Mouse (Mus musculus) T-cell, adult 2 months (primary cell): ENCODE results near the gene Mdga2.

Source experiments
- DNase-seq: peaks from one replicate; pipeline ENCODE4 v3.0.0; 2022; ENCODE audit warnings: low spot score

The Mdga2 gene

DNA sequence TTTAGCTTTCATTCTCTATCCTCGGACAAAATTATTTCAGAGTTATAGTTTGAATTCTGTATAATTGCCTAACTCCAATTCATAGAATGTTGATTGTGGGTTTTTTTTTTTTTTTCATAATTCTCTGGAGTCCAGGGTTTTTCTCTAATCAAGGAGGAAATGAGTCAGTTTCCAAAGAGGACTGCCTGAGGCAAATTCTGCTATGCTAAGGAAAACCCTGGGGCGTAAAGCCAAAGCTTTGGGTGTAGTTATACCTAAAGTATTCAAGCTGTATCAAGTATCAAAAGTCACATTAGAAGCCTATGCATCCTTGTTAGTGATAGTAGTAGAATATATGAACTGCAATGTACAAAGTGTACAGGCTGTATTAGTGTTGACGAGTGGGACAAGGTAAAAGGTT, 519.6 kb downstream of the Mdga2 start:
- no peak for DNase-seq

DNA sequence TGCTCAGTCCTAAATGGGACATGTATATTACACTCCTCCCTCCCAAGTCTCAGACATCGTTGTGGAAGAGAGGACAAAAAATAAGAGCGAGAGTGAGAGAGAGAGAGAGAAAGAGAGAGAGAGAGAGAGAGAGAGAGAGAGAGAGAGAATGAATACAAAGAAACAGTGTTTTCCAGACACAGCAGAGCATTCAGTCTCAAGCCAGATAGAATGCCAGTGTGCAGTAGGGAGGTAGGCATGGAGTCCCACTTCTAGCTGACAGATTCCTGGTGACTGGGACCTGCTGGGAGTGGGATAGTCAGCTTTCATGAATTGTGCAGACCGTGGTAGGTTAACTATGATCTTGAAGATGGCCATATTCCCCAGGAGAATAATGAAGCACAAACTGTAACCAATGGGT, 542.8 kb downstream of the Mdga2 start:
- no peak for DNase-seq

DNA sequence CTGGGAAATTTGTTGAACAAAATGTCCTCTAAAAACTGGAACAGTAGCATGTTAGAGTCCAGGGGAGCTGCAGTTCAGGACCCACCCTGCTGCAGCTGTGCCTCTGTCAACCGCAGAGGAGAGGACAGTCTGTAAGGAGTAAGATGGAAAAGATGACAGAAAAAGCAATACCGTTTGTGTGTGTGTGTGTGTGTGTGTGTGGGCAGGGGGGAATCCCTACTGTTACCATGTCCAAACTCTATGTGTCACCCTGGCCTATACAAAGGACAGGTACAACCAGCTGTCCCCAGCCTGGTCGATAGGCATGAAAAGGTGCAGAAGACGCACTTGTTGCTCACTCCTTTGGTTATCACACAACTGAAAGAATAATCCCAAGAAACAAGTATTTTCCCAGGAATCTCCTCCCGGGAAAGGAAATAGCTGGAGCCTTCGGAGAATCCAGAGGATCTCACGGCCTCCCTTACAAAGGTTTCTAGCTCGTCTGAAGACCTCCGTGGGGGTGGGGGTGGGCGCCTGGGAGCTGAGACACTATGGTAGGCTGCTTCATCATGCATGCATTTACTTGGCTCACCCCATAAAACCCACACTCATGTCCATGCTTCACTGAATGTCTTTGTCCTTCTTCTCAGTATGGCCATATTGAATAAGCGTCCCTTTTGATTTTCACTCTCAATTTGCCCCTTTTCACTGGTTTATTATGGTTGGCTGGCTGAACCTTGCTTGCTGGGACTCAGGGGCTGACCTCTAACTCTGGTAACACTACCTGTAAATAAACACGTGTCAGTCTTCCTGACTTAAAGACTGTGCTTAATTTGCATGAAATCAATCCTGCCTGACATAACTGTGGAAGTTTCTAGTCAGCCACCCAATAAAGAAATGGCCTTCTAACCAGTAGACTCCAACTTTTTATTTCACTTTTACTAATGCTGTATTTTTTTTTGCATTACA, 573.5 kb downstream of the Mdga2 start:
- no peak for DNase-seq

GRCm38 (mm10) chr12:66640408-66640807, 581.9 kb downstream of the Mdga2 start:
- DNase-seq: no peak

- no peak for DNase-seq
These were observed 602.4 kb downstream of the Mdga2 start for GRCm38 (mm10) chr12:66619944-66620343.

- no peak for DNase-seq
These were observed 630.6 kb downstream of the Mdga2 start for GRCm38 (mm10) chr12:66591617-66592230.

DNA sequence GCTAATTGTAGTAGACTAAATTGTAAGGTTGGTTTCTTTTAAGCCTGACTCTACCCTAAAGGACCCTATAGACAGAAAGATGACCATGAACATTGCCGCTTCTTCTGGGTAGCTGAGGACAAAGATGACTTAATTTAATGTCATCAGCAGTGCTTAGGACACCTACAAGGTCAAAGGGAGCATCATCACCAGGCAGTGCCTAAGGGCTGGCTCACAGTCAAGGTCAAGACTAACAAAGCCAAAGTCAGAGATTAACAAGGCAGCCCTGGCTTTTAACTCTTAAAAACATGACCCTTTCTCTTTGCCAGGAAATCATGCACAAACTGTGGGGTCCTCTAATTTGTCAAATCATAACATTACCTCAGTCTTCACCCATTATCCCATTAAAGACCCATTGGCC, 657.0 kb downstream of the Mdga2 start:
- DNase-seq: no peak

DNA sequence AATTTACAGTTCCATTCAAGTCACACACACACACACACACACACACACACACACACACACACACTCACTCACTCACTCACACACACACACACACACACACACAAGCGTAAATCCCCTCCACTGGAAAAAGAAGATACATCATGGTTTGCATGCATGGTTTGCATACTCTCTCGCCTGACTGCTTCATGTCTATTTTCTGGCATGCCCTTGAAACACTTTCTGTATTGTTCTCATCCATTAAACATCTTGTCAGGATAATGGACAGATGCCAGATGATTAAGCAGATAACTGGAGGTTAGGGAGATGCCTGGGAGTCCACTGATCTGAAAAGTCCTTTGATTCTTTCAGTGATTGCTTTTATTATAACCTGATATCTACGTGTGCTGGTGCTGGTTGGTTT, 665.5 kb downstream of the Mdga2 start:
- no peak for DNase-seq

DNA sequence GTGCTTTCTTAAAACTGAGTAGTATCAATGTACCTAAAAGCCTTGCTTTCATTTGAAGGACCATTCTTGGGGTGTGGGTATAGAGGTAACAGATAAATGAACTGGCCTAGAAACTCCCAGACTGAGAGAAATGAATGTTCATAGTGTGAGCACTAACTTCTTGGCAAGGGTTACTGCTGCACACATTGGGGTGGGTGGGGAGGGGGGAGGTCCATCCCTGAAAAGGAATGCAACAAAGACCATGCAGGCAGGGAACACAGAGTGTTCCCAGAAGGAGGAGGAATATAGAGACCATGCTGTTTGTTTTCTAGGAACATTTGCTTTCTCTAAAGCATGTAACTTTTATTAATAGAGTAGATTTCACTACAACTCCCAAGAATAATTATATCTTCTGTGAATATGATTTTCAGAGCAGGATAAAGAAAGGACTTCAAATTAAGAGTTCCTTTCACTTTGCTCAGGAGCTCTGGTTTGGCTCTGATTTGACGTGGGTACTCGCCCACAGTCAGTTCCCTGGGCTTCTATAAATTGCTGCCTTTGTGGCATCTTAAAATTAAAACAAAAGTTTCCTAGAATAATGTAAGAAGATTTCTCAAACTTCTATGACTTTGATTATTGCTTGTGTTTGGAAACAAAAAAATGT, 666.0 kb downstream of the Mdga2 start:
- DNase-seq: no peak

DNA sequence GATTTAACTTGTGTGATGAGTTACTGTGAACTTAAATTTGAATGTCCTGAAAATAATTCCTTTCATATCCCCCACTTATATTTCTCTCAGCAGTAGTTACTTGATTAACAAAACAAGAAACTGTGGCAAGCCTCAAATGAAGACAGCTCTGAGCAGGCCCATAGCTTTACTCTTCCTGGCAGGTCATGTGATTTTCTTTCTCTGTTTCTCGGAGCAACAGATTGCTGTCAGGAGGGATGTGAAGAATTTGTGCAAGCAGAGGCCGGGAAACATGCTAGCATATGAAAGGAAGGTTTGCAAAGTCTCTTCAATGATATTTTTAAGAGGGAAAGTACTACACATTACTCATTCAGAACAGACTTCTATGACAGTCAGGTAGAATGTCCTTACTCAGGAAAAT, 697.4 kb downstream of the Mdga2 start:
- DNase-seq: no peak

- DNase-seq: no peak
These were observed 723.1 kb downstream of the Mdga2 start for GRCm38 (mm10) chr12:66499258-66499657.

GRCm38 (mm10) chr12:66470868-66471267, 751.5 kb downstream of the Mdga2 start:
- DNase-seq: no peak

GRCm38 (mm10) chr12:66470243-66470863, 752.0 kb downstream of the Mdga2 start:
- no peak for DNase-seq

DNA sequence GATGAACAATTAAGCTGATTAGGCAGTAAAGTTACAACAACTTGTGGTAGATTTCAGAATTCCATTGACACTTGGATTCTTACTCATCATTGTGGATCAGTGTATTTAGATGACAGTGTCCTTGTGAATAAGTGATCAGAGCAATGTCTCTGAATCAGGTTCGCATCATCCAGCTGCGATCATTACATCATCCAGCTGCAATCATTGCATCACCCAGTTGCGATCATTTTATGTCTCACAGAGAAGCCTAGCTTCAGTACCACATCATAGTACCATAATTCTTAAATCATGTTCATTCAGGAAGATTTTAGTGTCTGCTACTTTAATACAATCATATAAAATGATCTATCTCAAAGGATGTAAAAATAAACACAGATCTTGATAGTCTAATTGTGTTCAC, 756.8 kb downstream of the Mdga2 start:
- DNase-seq: no peak

DNA sequence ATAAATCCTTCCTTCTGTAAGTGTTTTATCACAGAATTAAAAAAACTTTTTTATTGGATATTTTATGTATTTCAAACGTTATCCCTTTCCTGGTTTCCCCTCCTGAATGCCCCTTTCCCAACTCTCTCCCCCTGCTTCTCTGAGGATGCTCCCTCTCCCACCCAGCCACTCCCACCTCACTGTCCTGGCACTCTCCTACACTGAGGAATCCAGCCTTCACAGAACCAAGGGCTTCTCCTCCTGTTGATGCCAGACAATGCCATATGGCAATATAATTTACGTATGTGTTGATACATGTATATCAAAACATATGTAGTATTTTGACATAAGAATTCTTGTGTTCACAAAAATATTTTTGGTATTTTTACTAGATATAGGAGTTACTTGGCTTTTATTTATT, 779.0 kb downstream of the Mdga2 start:
- no peak for DNase-seq
